Comparison of ENCODE assay signal across 8 mouse cellular contexts in the genomic region with DNA sequence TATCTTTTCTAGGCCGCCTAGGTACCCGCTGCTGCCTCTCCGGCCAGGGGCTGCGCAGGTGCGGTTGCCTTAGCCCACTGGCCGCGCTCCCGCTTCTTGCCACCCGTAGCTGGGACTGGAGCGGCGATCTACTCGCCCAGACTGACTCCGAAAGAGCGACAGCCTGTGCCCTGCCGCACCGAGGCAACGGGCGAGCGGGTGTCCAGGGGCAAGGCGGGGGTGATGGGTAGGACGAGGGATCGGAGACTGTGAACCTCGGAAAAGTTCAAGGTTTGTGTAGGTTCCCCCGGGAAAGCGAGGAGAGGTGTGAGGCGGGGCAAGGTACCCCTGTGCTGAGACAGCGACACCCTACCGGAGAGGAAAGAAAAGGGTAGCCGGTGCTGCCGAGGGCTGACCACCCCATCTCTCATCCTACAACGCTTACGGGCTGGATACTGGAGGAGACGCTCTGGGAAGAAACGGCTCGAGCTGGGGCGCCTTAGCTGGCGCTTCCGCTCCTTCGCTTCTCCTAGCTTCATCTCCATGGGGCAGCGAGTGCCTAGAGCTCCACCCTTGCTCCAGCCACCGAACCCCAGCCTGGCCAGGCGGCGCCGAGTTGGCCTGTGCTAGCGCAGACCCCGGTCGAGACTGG. TPM values are rescaled to one million over a fixed set of nuclear protein-coding genes. Genes with fewer than 3 reads are reported as not detected.
DNase-seq lines count a peak whose midpoint lies in the region; ATAC-seq and TF ChIP-seq lines count a peak whose summit lies in the region.

No protein-coding gene starts in this region.

- peak; percentile 22 for DNase-seq in kidney, postnatal 10 days
- no peak for DNase-seq in kidney, postnatal 25 days
- DNase-seq in brain, adult 2 months (ENCODE audit: low read depth, low spot score): peak; percentile 39
- peak; percentile 61 for DNase-seq in neural tube, embryonic 11.5 days (ENCODE audit: low spot score)
- no peak for DNase-seq in urinary bladder, postnatal 25 days (ENCODE audit: low spot score)
- no peak for DNase-seq in urinary bladder, postnatal 10 days (ENCODE audit: low spot score)

- peaks cover 96% of the 10 kb centered on the region for H3K27me3 ChIP-seq in embryonic facial prominence, embryonic 12.5 days
- peaks cover 71% of the 10 kb centered on the region for H3K27me3 ChIP-seq in intestine, postnatal 0 days (replicated peaks; ENCODE audit: control insufficient read depth, insufficient read depth, low read length)
- peaks cover 39% of the 10 kb centered on the region for H3K27me3 ChIP-seq in neural tube, embryonic 11.5 days (ENCODE audit: control insufficient read depth, insufficient read depth, low read length)

- no peak overlapping the region for H3K27ac ChIP-seq in embryonic facial prominence, embryonic 12.5 days
- H3K27ac ChIP-seq in intestine, postnatal 0 days (ENCODE audit: low read depth, low read length): no peak overlapping the region
- H3K27ac ChIP-seq in neural tube, embryonic 11.5 days (ENCODE audit: low read depth, low read length): 0 out of 2 replicates have a peak overlapping the region, but pooled peaks have one; percentile 17

- no peak for TF ChIP-seq CTCF in intestine, postnatal 0 days (IDR thresholded peaks at IDR 0.05; ENCODE audit: low read depth)

- H3K4me2 ChIP-seq in embryonic facial prominence, embryonic 12.5 days (replicated peaks): peak overlapping the region; percentile 96
- peak overlapping the region; percentile 65 for H3K4me2 ChIP-seq in intestine, postnatal 0 days (replicated peaks; ENCODE audit: low read depth)
- H3K4me2 ChIP-seq in neural tube, embryonic 11.5 days (ENCODE audit: low read depth): peak overlapping the region; percentile 96

- WGBS in embryonic facial prominence, embryonic 12.5 days: 1% methylated on average over 47 of the region's 47 CpGs
- WGBS in intestine, postnatal 0 days: under 1% methylated on average over 47 of the region's 47 CpGs
- under 1% methylated on average over 47 of the region's 47 CpGs for WGBS in neural tube, embryonic 11.5 days

- peak overlapping the region; percentile 57; the same call in 1 of the 2 replicates for H3K9ac ChIP-seq in embryonic facial prominence, embryonic 12.5 days
- no peak overlapping the region for H3K9ac ChIP-seq in intestine, postnatal 0 days (ENCODE audit: low read depth, low read length)
- peak overlapping the region; percentile 61 for H3K9ac ChIP-seq in neural tube, embryonic 11.5 days (ENCODE audit: low read length)

- no peaks in the 10 kb centered on the region for H3K36me3 ChIP-seq in embryonic facial prominence, embryonic 12.5 days
- H3K36me3 ChIP-seq in intestine, postnatal 0 days (ENCODE audit: control insufficient read depth, insufficient read depth): no peaks in the 10 kb centered on the region
- H3K36me3 ChIP-seq in neural tube, embryonic 11.5 days (ENCODE audit: control insufficient read depth, insufficient read depth, low read length): no peaks in the 10 kb centered on the region

- no peaks in the 10 kb centered on the region for H3K9me3 ChIP-seq in embryonic facial prominence, embryonic 12.5 days
- no peaks in the 10 kb centered on the region for H3K9me3 ChIP-seq in intestine, postnatal 0 days (ENCODE audit: control insufficient read depth)
- no peaks in the 10 kb centered on the region for H3K9me3 ChIP-seq in neural tube, embryonic 11.5 days (ENCODE audit: control insufficient read depth, low read length)

- H3K4me1 ChIP-seq in embryonic facial prominence, embryonic 12.5 days: peaks cover 16% of the 10 kb centered on the region
- no peaks in the 10 kb centered on the region for H3K4me1 ChIP-seq in intestine, postnatal 0 days (replicated peaks; ENCODE audit: control insufficient read depth, insufficient read depth, low read length)
- peaks cover 12% of the 10 kb centered on the region for H3K4me1 ChIP-seq in neural tube, embryonic 11.5 days (ENCODE audit: control insufficient read depth, insufficient read depth, low read length)

- H3K4me3 ChIP-seq in embryonic facial prominence, embryonic 12.5 days: peak overlapping the region; percentile 60
- peak overlapping the region; percentile 40 for H3K4me3 ChIP-seq in intestine, postnatal 0 days (ENCODE audit: low read depth, low read length)
- peak overlapping the region; percentile 66 for H3K4me3 ChIP-seq in neural tube, embryonic 11.5 days (ENCODE audit: low read depth, low read length)

- 0 out of 2 replicates have a peak, but pooled peaks have one; percentile 42 for ATAC-seq in embryonic facial prominence, embryonic 12.5 days (ENCODE audit: insufficient number of reproducible peaks, insufficient read depth, low FRiP score, low TSS enrichment)
- no peak for ATAC-seq in intestine, postnatal 0 days
- ATAC-seq in neural tube, embryonic 11.5 days (ENCODE audit: insufficient read depth, low FRiP score, low TSS enrichment): no peak

RNA-seq across cellular contexts. Expression of gene Tmem132e, which starts 0.9 kb away (rescaled TPM):
- 1.8 and 2.4 TPM in 2 replicates for polyA plus RNA-seq in embryonic facial prominence, embryonic 12.5 days (2016; fragmentation: Nextera tagmentation; extraction: Ambion mirVana)
- polyA plus RNA-seq in intestine, postnatal 0 days (2015; fragmentation: Nextera tagmentation; extraction: Ambion mirVana): 0.34 TPM in 2 replicates
- 5.4 and 6.4 TPM in 2 replicates for polyA plus RNA-seq in neural tube, embryonic 11.5 days (2014; fragmentation: Nextera tagmentation; extraction: Ambion mirVana)

Comparison
In these comparisons a context has a peak if more than half of its experiments do, and no peak if none do; other contexts are left out.
1. DNase-seq: peak in kidney, postnatal 10 days (single experiment), brain, adult 2 months (single experiment) and neural tube, embryonic 11.5 days (single experiment); none in kidney, postnatal 25 days (0 of 2), urinary bladder, postnatal 25 days (single experiment) and urinary bladder, postnatal 10 days (single experiment).
2. Peak in every context shown above with its lines, with median percentiles within 50 percentile points of each other: H3K4me2 ChIP-seq and H3K4me3 ChIP-seq.